Mouse (Mus musculus) forebrain, embryonic 11.5 days (tissue): ENCODE measurements around the gene Flnb. TPM values are rescaled to one million over a fixed set of nuclear protein-coding genes. Genes with fewer than 3 reads are reported as not detected.

Experiments used
- ATAC-seq: fragments of 200-750 bp; cut with Nextera tagmentation; replicated peaks from 2 replicates; pipeline ENCODE4 v1.8.0; 2017; ENCODE audit warnings: moderate TSS enrichment; ENCODE audit not compliant: low FRiP score
- DNase-seq: peaks from one replicate; pipeline ENCODE4 v3.0.0-alpha.2; 2017; ENCODE audit warnings: low spot score
- H3K27ac ChIP-seq: fragments of 300-500 bp; sonication (generic); 2 replicates; pipeline ENCODE4 v1.5.1; 2014; ENCODE audit warnings: low read depth, low read length
- H3K27me3 ChIP-seq: fragments of 300-500 bp; sonication (generic); 2 replicates; pipeline ENCODE4 v1.6.1; 2014; ENCODE audit warnings: mild to moderate bottlenecking, low read length, mixed read lengths; ENCODE audit not compliant: control insufficient read depth, insufficient read depth
- H3K36me3 ChIP-seq: fragments of 300-500 bp; sonication (generic); 2 replicates; pipeline ENCODE4 v1.6.1; 2014; ENCODE audit warnings: mild to moderate bottlenecking, low read length, moderate library complexity, mixed read lengths; ENCODE audit not compliant: control insufficient read depth, insufficient read depth
- H3K4me1 ChIP-seq: fragments of 300-500 bp; sonication (generic); replicated peaks from 2 replicates; pipeline ENCODE4 v1.6.1; 2014; ENCODE audit warnings: low read length, mixed read lengths; ENCODE audit not compliant: control insufficient read depth, insufficient read depth
- H3K4me2 ChIP-seq: fragments of 300-500 bp; sonication (generic); 2 replicates; pipeline ENCODE4 v1.6.1; 2014; ENCODE audit warnings: low read depth, mild to moderate bottlenecking, low read length, moderate library complexity, mixed read lengths; ENCODE audit not compliant: severe bottlenecking
- H3K4me3 ChIP-seq: fragments of 300-500 bp; sonication (generic); 2 replicates; pipeline ENCODE4 v1.5.1; 2014; ENCODE audit warnings: low read depth, low read length
- H3K9ac ChIP-seq: fragments of 300-500 bp; sonication (generic); 2 replicates; pipeline ENCODE4 v1.6.1; 2014; ENCODE audit warnings: low read length
- H3K9me3 ChIP-seq: fragments of 300-500 bp; sonication (generic); 2 replicates; pipeline ENCODE4 v1.6.1; 2016; ENCODE audit warnings: low read length, mixed read lengths; ENCODE audit not compliant: control insufficient read depth
- WGBS: fragments of 180-500 bp; shearing (Covaris S2); extraction: QIAGEN DNeasy Blood & Tissue Kit; methylation state at CpG from one replicate; pipeline ENCODE4 v1.1.7; 2014; 5-methylcytosine and 5-hydroxymethylcytosine counted together
- polyA plus RNA-seq: library from polyadenylated mRNA; unstranded; fragments of >200 nt; fragmentation: Nextera tagmentation; extraction: Ambion mirVana; gene quantifications from 2 replicates; pipeline ENCODE4 v1.2.1, GENCODE M21; 2014

Flnb gene
- polyA plus RNA-seq, 1 experiment from 2014 or later: 27.2 TPM

DNA sequence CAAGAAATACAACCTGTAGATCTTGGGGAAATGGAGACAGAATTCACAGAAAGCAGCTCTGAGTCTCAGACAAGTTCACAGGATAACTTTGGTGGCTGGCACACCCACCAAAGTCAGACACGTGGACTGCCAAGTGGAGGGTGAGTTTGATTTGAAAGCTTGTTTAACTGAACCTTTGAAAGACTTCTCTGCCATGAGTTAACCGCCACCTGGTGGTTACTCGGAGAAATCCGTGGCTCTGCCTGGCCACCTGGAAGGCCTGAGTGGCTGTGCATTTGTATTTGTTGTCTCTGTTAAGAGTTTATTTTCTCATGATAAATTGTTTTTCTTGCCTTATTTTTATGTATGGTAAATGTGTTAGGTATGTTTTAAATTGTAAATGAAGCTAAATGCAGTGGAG, 15.9 kb upstream of the Flnb start:
- H3K4me3 ChIP-seq: no peak overlapping the region
- H3K9ac ChIP-seq: no peak overlapping the region
- no peaks in the 10 kb centered on the region for H3K27me3 ChIP-seq
- peak; percentile 72 for DNase-seq
- no peak overlapping the region for H3K4me2 ChIP-seq
- WGBS: 12% methylated on average over 4 of the region's 4 CpGs
- ATAC-seq: no peak
- H3K4me1 ChIP-seq: no peaks in the 10 kb centered on the region
- H3K27ac ChIP-seq: no peak overlapping the region
- H3K36me3 ChIP-seq: no peaks in the 10 kb centered on the region
- no peaks in the 10 kb centered on the region for H3K9me3 ChIP-seq

DNA sequence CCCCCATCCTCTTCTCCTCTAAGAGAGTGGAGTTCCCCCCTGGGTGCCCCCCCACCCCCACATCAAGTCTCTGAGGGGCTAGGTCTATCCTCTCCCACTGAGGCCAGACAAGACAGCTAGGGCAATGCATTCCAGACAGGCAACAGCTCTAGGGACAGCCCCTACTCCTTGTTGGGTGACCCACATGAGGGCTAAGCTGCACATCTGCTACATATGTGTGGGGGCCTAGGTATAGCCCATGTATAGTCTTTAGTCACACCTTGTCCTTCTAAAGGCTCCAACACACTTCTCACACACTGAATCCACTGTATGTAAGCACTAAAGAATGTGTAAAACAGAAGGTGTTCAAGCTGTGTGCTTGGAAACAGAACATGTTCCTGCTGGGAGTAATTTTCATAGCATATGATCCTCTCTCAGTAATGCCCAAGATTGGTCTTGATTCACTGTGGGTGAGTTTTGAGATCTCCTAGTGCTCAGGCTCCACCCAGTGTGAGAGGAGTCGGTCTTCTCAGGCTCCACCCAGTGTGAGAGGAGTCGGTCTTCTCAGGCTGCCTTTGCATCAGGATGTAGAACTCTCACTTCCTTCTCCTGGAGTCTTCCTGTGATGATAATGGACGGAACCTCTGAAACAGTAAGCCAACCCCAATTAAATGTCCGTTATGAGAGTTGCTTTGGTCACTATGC, 13.7 kb upstream of the Flnb start:
- DNase-seq (no peak), ATAC-seq (no peak)

DNA sequence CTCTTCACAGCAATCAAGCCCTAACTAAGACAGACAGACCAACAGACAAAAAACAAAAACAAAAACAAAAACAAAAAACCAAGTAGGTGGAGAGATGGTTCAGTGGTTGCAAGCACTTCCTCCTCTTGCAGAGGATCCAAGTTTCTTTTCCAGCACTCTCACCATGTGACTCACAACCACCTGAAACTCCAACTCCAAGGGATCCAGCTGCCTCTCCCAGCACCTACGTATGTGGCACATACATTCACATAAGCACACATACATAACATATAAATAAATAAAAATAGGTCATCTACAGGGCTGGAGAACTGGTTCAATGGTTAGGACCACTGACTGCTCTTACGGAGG, 13.2 kb upstream of the Flnb start:
- Histone ChIP-seq H3K4me1 (no peaks in the 10 kb centered on the region), H3K4me2 (no peak overlapping the region), H3K9me3 (no peaks in the 10 kb centered on the region), H3K4me3 (no peak overlapping the region), H3K27ac (no peak overlapping the region), H3K27me3 (no peaks in the 10 kb centered on the region), H3K36me3 (no peaks in the 10 kb centered on the region), H3K9ac (no peak overlapping the region)
- ATAC-seq: no peak
- 90% methylated on average over 2 of the region's 2 CpGs for WGBS
- no peak for DNase-seq

More for the DNA sequence above, 13.7 kb upstream of the Flnb start:
- Histone ChIP-seq H3K27me3 (no peaks in the 10 kb centered on the region), H3K4me2 (no peak overlapping the region), H3K9ac (no peak overlapping the region), H3K27ac (no peak overlapping the region), H3K4me3 (no peak overlapping the region), H3K4me1 (no peaks in the 10 kb centered on the region), H3K9me3 (no peaks in the 10 kb centered on the region), H3K36me3 (no peaks in the 10 kb centered on the region)
- 72% methylated on average over 4 of the region's 4 CpGs for WGBS

DNA sequence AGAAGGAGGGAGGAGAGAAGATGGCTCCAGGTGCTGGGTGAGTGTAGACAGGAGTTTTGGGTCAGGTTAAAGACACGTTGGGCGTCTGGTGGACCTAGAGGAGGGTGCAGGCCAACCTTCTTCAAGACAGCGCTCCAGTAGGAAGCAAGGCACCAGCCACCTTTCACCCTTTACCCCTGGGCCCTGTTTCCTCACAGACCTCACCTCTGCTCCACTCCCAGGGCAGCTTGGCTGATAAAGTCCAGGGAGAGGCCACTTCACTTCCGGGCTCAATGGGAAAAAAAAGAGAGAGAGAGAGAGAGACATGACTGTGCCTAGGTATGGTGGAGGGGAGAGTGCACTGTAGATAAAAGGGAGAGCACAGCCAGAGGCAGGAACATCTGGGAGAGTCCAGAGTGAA, 10.0 kb upstream of the Flnb start:
- Histone ChIP-seq H3K4me3 (no peak overlapping the region), H3K27me3 (no peaks in the 10 kb centered on the region), H3K9ac (no peak overlapping the region), H3K4me2 (no peak overlapping the region), H3K9me3 (no peaks in the 10 kb centered on the region), H3K36me3 (no peaks in the 10 kb centered on the region), H3K27ac (no peak overlapping the region), H3K4me1 (no peaks in the 10 kb centered on the region)
- no peak for ATAC-seq
- no peak for DNase-seq
- 69% methylated on average over 4 of the region's 4 CpGs for WGBS

- no peak overlapping the region for H3K4me3 ChIP-seq
- no peaks in the 10 kb centered on the region for H3K4me1 ChIP-seq
- H3K4me2 ChIP-seq: no peak overlapping the region
- WGBS: 77% methylated on average over 11 of the region's 11 CpGs
- no peak overlapping the region for H3K9ac ChIP-seq
- ATAC-seq (no peak), DNase-seq (no peak)
- H3K9me3 ChIP-seq: no peaks in the 10 kb centered on the region
- H3K36me3 ChIP-seq: no peaks in the 10 kb centered on the region
- no peak overlapping the region for H3K27ac ChIP-seq
- no peaks in the 10 kb centered on the region for H3K27me3 ChIP-seq
Observed at GRCm38 (mm10) chr14:7808501-7808981, 9.2 kb upstream of the Flnb start.

DNA sequence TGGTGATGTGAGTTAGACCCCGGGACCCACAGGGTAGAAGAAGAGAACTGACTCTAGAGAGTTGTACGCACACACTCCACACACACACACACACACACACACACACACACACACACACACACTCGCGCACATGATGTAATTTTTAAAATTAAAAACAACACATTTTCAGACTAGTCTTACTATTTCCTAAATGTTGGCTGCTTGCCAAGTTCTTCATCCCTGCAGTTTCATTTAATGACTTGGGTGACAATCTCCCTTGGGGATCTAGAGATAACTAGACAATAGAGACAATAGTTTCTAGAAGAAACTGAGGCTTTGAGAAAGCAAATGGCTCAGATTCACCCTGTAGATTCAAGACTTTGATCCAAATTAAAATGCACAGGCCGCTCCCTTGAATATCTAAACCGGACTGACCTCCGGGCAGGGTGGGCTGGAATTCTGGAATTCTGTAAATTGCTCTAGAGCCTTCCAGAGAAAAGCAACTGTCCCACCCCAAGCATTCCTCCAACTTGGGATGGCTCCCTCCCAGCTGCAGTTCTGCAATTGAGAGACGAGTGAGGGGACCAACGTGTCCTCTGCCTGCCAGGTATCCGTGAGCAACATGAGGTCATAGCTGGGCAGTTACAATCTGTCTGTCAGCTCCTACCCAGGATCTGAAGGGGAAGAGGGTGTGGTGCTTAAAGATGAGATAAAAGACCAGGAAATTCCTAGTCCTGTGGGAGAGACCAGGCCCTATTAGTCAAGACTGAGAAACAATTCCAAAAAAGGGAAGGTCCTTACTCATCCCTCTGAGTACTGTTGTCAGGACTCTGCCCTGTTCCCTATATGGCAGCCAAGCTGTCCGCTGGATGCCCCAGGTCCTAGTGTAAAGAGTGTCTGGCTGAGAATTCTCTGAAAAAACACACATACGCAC, 8.5 kb upstream of the Flnb start:
- DNase-seq (no peak), ATAC-seq (no peak)
- WGBS: 89% methylated on average over 12 of the region's 12 CpGs

GRCm38 (mm10) chr14:7818463-7819121, 835 bp downstream of the Flnb start:
- Histone ChIP-seq H3K27me3 (no peaks in the 10 kb centered on the region), H3K4me3 (peak overlapping the region; percentile 70), H3K36me3 (no peaks in the 10 kb centered on the region), H3K4me1 (peaks cover 12% of the 10 kb centered on the region), H3K9ac (peak overlapping the region; percentile 75), H3K9me3 (no peaks in the 10 kb centered on the region), H3K27ac (no peak overlapping the region), H3K4me2 (peak overlapping the region; percentile 70)
- under 1% methylated on average over 36 of the region's 36 CpGs for WGBS
- DNase-seq (peak; percentile 67), ATAC-seq (peak; percentile 45)

More for the DNA sequence above, 8.5 kb upstream of the Flnb start:
- no peaks in the 10 kb centered on the region for H3K9me3 ChIP-seq
- H3K4me2 ChIP-seq: no peak overlapping the region
- no peaks in the 10 kb centered on the region for H3K36me3 ChIP-seq
- H3K27me3 ChIP-seq: no peaks in the 10 kb centered on the region
- no peak overlapping the region for H3K4me3 ChIP-seq
- H3K4me1 ChIP-seq: no peaks in the 10 kb centered on the region
- no peak overlapping the region for H3K27ac ChIP-seq
- H3K9ac ChIP-seq: no peak overlapping the region

- no peak for DNase-seq
- H3K27me3 ChIP-seq: no peaks in the 10 kb centered on the region
- H3K4me1 ChIP-seq: peaks cover 12% of the 10 kb centered on the region
- no peak overlapping the region for H3K27ac ChIP-seq
- no peak for ATAC-seq
- H3K36me3 ChIP-seq: no peaks in the 10 kb centered on the region
- H3K4me3 ChIP-seq: peak overlapping the region; percentile 70
- WGBS: 65% methylated on average over 5 of the region's 5 CpGs
- H3K9ac ChIP-seq: peak overlapping the region; percentile 75; the same call in 1 of the 2 replicates
- peak overlapping the region; percentile 70 for H3K4me2 ChIP-seq
- H3K9me3 ChIP-seq: no peaks in the 10 kb centered on the region
Observed at GRCm38 (mm10) chr14:7819446-7819845, 1.7 kb downstream of the Flnb start.
